Mouse (Mus musculus): ENCODE data around the gene Olfr1324. TPM values are rescaled to one million over a fixed set of nuclear protein-coding genes. Genes with fewer than 3 reads are reported as not detected.

The Olfr1324 gene
- not detected in 2 replicates for polyA plus RNA-seq (2012; ENCODE audit: low replicate concordance)

DNA sequence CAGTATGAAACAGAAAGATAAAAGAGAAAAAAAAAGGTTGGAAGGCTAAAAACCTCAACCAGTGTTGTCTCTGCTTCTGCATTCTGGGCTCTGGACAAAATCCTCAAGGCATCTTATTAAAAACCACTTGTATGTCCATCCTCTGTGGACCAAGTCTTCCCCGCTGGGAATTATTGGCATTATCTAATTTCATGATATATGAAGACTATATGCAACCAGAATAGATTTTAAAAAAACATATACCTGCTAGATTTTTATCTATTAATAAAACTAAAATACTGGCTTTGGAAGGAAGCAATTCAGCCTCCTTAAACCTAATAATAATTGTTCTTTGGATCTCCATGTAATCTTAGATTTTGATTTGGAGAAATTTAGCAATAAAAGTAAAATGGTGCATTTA, at the start of gene Olfr1324:
Gene Olfr1324 (minus strand): TSS at position 101 of the 400 bp plus-strand sequence.

Measured in hematopoietic multipotent progenitor cell, adult 10-12 weeks (in vitro differentiated cells).